Mouse (Mus musculus) cortical plate, adult 2 months (tissue): ENCODE results near the gene Mink1.

Experiments
- CTCF ChIP-seq: fragments of 200-500 bp; IDR thresholded peaks from 2 replicates; pipeline ENCODE4 v1.5.1; 2011; ENCODE audit warnings: mild to moderate bottlenecking, control low read depth, low read length; ENCODE audit not compliant: insufficient read depth; ENCODE audit errors: extremely low read depth
- POLR2A ChIP-seq: fragments of 200-500 bp; IDR thresholded peaks from 2 replicates; pipeline ENCODE4 v1.6.1; 2011; ENCODE audit warnings: mild to moderate bottlenecking, low read length, control low read depth; ENCODE audit not compliant: insufficient read depth; ENCODE audit errors: extremely low read depth

GRCm38 (mm10) chr11:70564276-70564873 is 1.7 kb downstream of the Mink1 start:
- TF ChIP-seq POLR2A: no peak
- TF ChIP-seq CTCF: no peak
